Mouse (Mus musculus): ENCODE measurements around the gene Fam133b.

GRCm38 (mm10) chr5:3551481-3551880, 7.8 kb downstream of the Fam133b start:
- TF ChIP-seq CTCF (IDR thresholded peaks at IDR 0.05; ENCODE audit: low read depth) (no peak), EP300 (IDR thresholded peaks at IDR 0.05; ENCODE audit: low read depth) (no peak)

Data from liver, embryonic 14.5 days (tissue).